Mouse (Mus musculus): ENCODE results near the gene Itpr1. TPM values are rescaled to one million over a fixed set of nuclear protein-coding genes. Genes with fewer than 3 reads are reported as not detected.

Gene Itpr1
- polyA plus RNA-seq, 2 experiments = 10.7 to 17.1 TPM

- no peak for TF ChIP-seq POLR2A (IDR thresholded peaks at IDR 0.05; ENCODE audit: borderline replicate concordance, extremely low read depth, insufficient read depth, insufficient read length)
Observed at GRCm38 (mm10) chr6:108466061-108466531, 253.2 kb downstream of the Itpr1 start.

GRCm38 (mm10) chr6:108467597-108467996 is 254.7 kb downstream of the Itpr1 start:
- no peak for TF ChIP-seq POLR2A (IDR thresholded peaks at IDR 0.05; ENCODE audit: borderline replicate concordance, extremely low read depth, insufficient read depth, insufficient read length)
- Histone ChIP-seq H3K27me3 (ENCODE audit: control insufficient read depth, insufficient read depth, low read length) (no peaks in the 10 kb centered on the region), H3K4me3 (replicated peaks; ENCODE audit: low read length) (no peak overlapping the region), H3K4me2 (replicated peaks; ENCODE audit: low read depth, low read length, severe bottlenecking) (no peak overlapping the region), H3K4me1 (ENCODE audit: control insufficient read depth, insufficient read depth, low read length) (no peaks in the 10 kb centered on the region), H3K9me3 (ENCODE audit: control insufficient read depth, low read length) (no peaks in the 10 kb centered on the region), H3K36me3 (ENCODE audit: control insufficient read depth, insufficient read depth, low read length) (no peaks in the 10 kb centered on the region), H3K27ac (replicated peaks; ENCODE audit: low read depth, low read length) (no peak overlapping the region), H3K9ac (ENCODE audit: low read depth, low read length, severe bottlenecking) (no peak overlapping the region)
- DNase-seq (ENCODE audit: low spot score) (no peak), ATAC-seq (ENCODE audit: low FRiP score, low read depth) (no peak)
- WGBS = 31% methylated on average over 6 of the region's 6 CpGs

More at GRCm38 (mm10) chr6:108466061-108466531, 253.2 kb downstream of the Itpr1 start:
- ATAC-seq (ENCODE audit: low FRiP score, low read depth) (no peak), DNase-seq (ENCODE audit: low spot score) (no peak)
- Histone ChIP-seq H3K36me3 (ENCODE audit: control insufficient read depth, insufficient read depth, low read length) (no peaks in the 10 kb centered on the region), H3K4me2 (replicated peaks; ENCODE audit: low read depth, low read length, severe bottlenecking) (no peak overlapping the region), H3K4me1 (ENCODE audit: control insufficient read depth, insufficient read depth, low read length) (no peaks in the 10 kb centered on the region), H3K9me3 (ENCODE audit: control insufficient read depth, low read length) (no peaks in the 10 kb centered on the region), H3K27me3 (ENCODE audit: control insufficient read depth, insufficient read depth, low read length) (no peaks in the 10 kb centered on the region), H3K27ac (replicated peaks; ENCODE audit: low read depth, low read length) (no peak overlapping the region), H3K4me3 (replicated peaks; ENCODE audit: low read length) (no peak overlapping the region), H3K9ac (ENCODE audit: low read depth, low read length, severe bottlenecking) (no peak overlapping the region)
- WGBS = 70% methylated on average over 8 of the region's 8 CpGs

GRCm38 (mm10) chr6:108468226-108468825 is 255.4 kb downstream of the Itpr1 start:
- Histone ChIP-seq H3K27me3 (ENCODE audit: control insufficient read depth, insufficient read depth, low read length) (no peaks in the 10 kb centered on the region), H3K4me2 (replicated peaks; ENCODE audit: low read depth, low read length, severe bottlenecking) (no peak overlapping the region), H3K36me3 (ENCODE audit: control insufficient read depth, insufficient read depth, low read length) (peaks cover under 1% of the 10 kb centered on the region; the same call in 1 of the 2 replicates), H3K4me1 (ENCODE audit: control insufficient read depth, insufficient read depth, low read length) (no peaks in the 10 kb centered on the region), H3K27ac (replicated peaks; ENCODE audit: low read depth, low read length) (no peak overlapping the region), H3K4me3 (replicated peaks; ENCODE audit: low read length) (no peak overlapping the region), H3K9ac (ENCODE audit: low read depth, low read length, severe bottlenecking) (no peak overlapping the region), H3K9me3 (ENCODE audit: control insufficient read depth, low read length) (no peaks in the 10 kb centered on the region)
- 31% methylated on average over 3 of the region's 3 CpGs for WGBS
- no peak for ATAC-seq (ENCODE audit: low FRiP score, low read depth)
- TF ChIP-seq POLR2A (IDR thresholded peaks at IDR 0.05; ENCODE audit: borderline replicate concordance, extremely low read depth, insufficient read depth, insufficient read length) = no peak
- DNase-seq (ENCODE audit: low spot score) = no peak

- TF ChIP-seq POLR2A (IDR thresholded peaks at IDR 0.05; ENCODE audit: borderline replicate concordance, extremely low read depth, insufficient read depth, insufficient read length) = no peak
- no peak for DNase-seq (ENCODE audit: low spot score)
Observed at GRCm38 (mm10) chr6:108471878-108472277, 259.0 kb downstream of the Itpr1 start.

GRCm38 (mm10) chr6:108472748-108473147 is 259.9 kb downstream of the Itpr1 start:
- ATAC-seq (ENCODE audit: low FRiP score, low read depth) (no peak), DNase-seq (ENCODE audit: low spot score) (no peak)
- H3K4me2 ChIP-seq (replicated peaks; ENCODE audit: low read depth, low read length, severe bottlenecking) = no peak overlapping the region
- H3K9ac ChIP-seq (ENCODE audit: low read depth, low read length, severe bottlenecking) = no peak overlapping the region
- H3K27ac ChIP-seq (replicated peaks; ENCODE audit: low read depth, low read length) = no peak overlapping the region
- 82% methylated on average over 3 of the region's 3 CpGs for WGBS
- H3K4me3 ChIP-seq (replicated peaks; ENCODE audit: low read length) = no peak overlapping the region
- TF ChIP-seq POLR2A (IDR thresholded peaks at IDR 0.05; ENCODE audit: borderline replicate concordance, extremely low read depth, insufficient read depth, insufficient read length) = no peak
- no peaks in the 10 kb centered on the region for H3K4me1 ChIP-seq (ENCODE audit: control insufficient read depth, insufficient read depth, low read length)
- H3K9me3 ChIP-seq (ENCODE audit: control insufficient read depth, low read length) = no peaks in the 10 kb centered on the region
- H3K27me3 ChIP-seq (ENCODE audit: control insufficient read depth, insufficient read depth, low read length) = no peaks in the 10 kb centered on the region
- H3K36me3 ChIP-seq (ENCODE audit: control insufficient read depth, insufficient read depth, low read length) = peaks cover 3% of the 10 kb centered on the region; the same call in 1 of the 2 replicates

More at GRCm38 (mm10) chr6:108471878-108472277, 259.0 kb downstream of the Itpr1 start:
- Histone ChIP-seq H3K27ac (replicated peaks; ENCODE audit: low read depth, low read length) (no peak overlapping the region), H3K4me1 (ENCODE audit: control insufficient read depth, insufficient read depth, low read length) (no peaks in the 10 kb centered on the region), H3K27me3 (ENCODE audit: control insufficient read depth, insufficient read depth, low read length) (no peaks in the 10 kb centered on the region), H3K4me3 (replicated peaks; ENCODE audit: low read length) (no peak overlapping the region), H3K4me2 (replicated peaks; ENCODE audit: low read depth, low read length, severe bottlenecking) (no peak overlapping the region), H3K36me3 (ENCODE audit: control insufficient read depth, insufficient read depth, low read length) (peaks cover 3% of the 10 kb centered on the region; the same call in 1 of the 2 replicates), H3K9me3 (ENCODE audit: control insufficient read depth, low read length) (no peaks in the 10 kb centered on the region), H3K9ac (ENCODE audit: low read depth, low read length, severe bottlenecking) (no peak overlapping the region)
- ATAC-seq (ENCODE audit: low FRiP score, low read depth) = no peak
- WGBS = 78% methylated on average over 3 of the region's 3 CpGs
